Mouse (Mus musculus) liver, embryonic 11.5 days (tissue): ENCODE results near the gene Rngtt. TPM values are rescaled to one million over a fixed set of nuclear protein-coding genes. Genes with fewer than 3 reads are reported as not detected.

Experiments used
- ATAC-seq: fragments of 200-750 bp; cut with Nextera tagmentation; replicated peaks from 2 replicates; pipeline ENCODE4 v1.8.0; 2017; ENCODE audit warnings: moderate number of reproducible peaks, mild to moderate bottlenecking, moderate TSS enrichment, moderate library complexity; ENCODE audit not compliant: low FRiP score
- DNase-seq: peaks from one replicate; pipeline ENCODE4 v3.0.0-alpha.2; 2017; ENCODE audit warnings: low spot score
- H3K27ac ChIP-seq: fragments of 300-500 bp; sonication (generic); 2 replicates; pipeline ENCODE4 v1.5.1; 2014; ENCODE audit warnings: mild to moderate bottlenecking, low read depth, low read length, control low read depth
- H3K27me3 ChIP-seq: fragments of 300-500 bp; sonication (generic); replicated peaks from 2 replicates; pipeline ENCODE4 v1.6.1; 2014; ENCODE audit warnings: low read length, mixed read lengths; ENCODE audit not compliant: control insufficient read depth, insufficient read depth
- H3K36me3 ChIP-seq: fragments of 300-500 bp; sonication (generic); 2 replicates; pipeline ENCODE4 v1.6.1; 2014; ENCODE audit warnings: mild to moderate bottlenecking, low read length, moderate library complexity, mixed read lengths; ENCODE audit not compliant: control insufficient read depth, insufficient read depth
- H3K4me1 ChIP-seq: fragments of 300-500 bp; sonication (generic); replicated peaks from 2 replicates; pipeline ENCODE4 v1.6.1; 2014; ENCODE audit warnings: low read length, mixed read lengths; ENCODE audit not compliant: control insufficient read depth, insufficient read depth
- H3K4me2 ChIP-seq: fragments of 300-500 bp; sonication (generic); 2 replicates; pipeline ENCODE4 v1.6.1; 2014; ENCODE audit warnings: mild to moderate bottlenecking, control low read depth, moderate library complexity
- H3K4me3 ChIP-seq: fragments of 300-500 bp; sonication (generic); 2 replicates; pipeline ENCODE4 v1.5.1; 2014; ENCODE audit warnings: low read depth, low read length, control low read depth
- H3K9ac ChIP-seq: fragments of 300-500 bp; sonication (generic); 2 replicates; pipeline ENCODE4 v1.6.1; 2014; ENCODE audit warnings: low read depth, low read length, control low read depth
- H3K9me3 ChIP-seq: fragments of 300-500 bp; sonication (generic); 2 replicates; pipeline ENCODE4 v1.6.1; 2016; ENCODE audit warnings: low read length, inconsistent platforms, mixed read lengths; ENCODE audit not compliant: control insufficient read depth
- WGBS: fragments of 180-500 bp; shearing (Covaris S2); extraction: QIAGEN DNeasy Blood & Tissue Kit; methylation state at CpG from one replicate; pipeline ENCODE4 v1.1.7; 2014; 5-methylcytosine and 5-hydroxymethylcytosine counted together
- polyA plus RNA-seq: library from polyadenylated mRNA; unstranded; fragments of >200 nt; fragmentation: Nextera tagmentation; extraction: Ambion mirVana; gene quantifications from 2 replicates; pipeline ENCODE4 v1.2.1, GENCODE M21; 2014

Gene Rngtt
- polyA plus RNA-seq, 1 experiment from 2014 or later, result 32.6 TPM

GRCm38 (mm10) chr4:33337999-33338398 is 27.9 kb downstream of the Rngtt start:
- peak; percentile 53; the same call in 1 of the 2 replicates for ATAC-seq
- WGBS, result 85% methylated on average over 1 of the region's 1 CpGs
- H3K9me3 ChIP-seq, result no peaks in the 10 kb centered on the region
- H3K27me3 ChIP-seq, result no peaks in the 10 kb centered on the region
- H3K36me3 ChIP-seq, result peaks cover 14% of the 10 kb centered on the region
- no peak overlapping the region for H3K9ac ChIP-seq
- H3K4me1 ChIP-seq, result peaks cover 5% of the 10 kb centered on the region; the same call in 1 of the 2 replicates
- peak overlapping the region; percentile 32; the same call in 1 of the 2 replicates for H3K27ac ChIP-seq
- no peak overlapping the region for H3K4me2 ChIP-seq
- no peak for DNase-seq
- no peak overlapping the region for H3K4me3 ChIP-seq

GRCm38 (mm10) chr4:33342877-33343731 is 33.0 kb downstream of the Rngtt start:
- Histone ChIP-seq H3K9me3 (no peaks in the 10 kb centered on the region), H3K4me2 (no peak overlapping the region), H3K36me3 (peaks cover 9% of the 10 kb centered on the region), H3K27ac (peak overlapping the region; percentile 19), H3K9ac (no peak overlapping the region), H3K4me3 (no peak overlapping the region), H3K4me1 (peaks cover 8% of the 10 kb centered on the region), H3K27me3 (no peaks in the 10 kb centered on the region)
- 90% methylated on average over 7 of the region's 7 CpGs for WGBS
- ATAC-seq (no peak), DNase-seq (no peak)

DNA sequence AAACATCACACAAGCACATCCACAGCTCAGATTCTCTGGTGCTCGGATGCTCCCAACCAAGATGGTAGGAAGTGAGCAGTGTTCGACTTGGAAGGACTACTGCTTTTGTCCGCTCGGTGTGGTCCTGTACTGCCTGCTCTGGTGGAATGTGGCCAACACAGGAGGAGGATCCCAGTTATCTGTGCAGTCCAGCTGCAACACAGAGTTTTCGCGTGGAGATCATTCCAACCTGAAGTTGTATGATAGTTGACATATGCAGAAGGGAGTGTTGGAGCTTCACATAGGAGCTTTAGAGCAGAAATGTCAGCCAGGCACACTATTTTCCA is 33.6 kb downstream of the Rngtt start:
- Histone ChIP-seq H3K4me3 (no peak overlapping the region), H3K27ac (peak overlapping the region; percentile 21; the same call in 1 of the 2 replicates), H3K9ac (no peak overlapping the region), H3K4me2 (no peak overlapping the region), H3K27me3 (no peaks in the 10 kb centered on the region), H3K4me1 (peaks cover 5% of the 10 kb centered on the region), H3K36me3 (peaks cover 8% of the 10 kb centered on the region; the same call in 1 of the 2 replicates), H3K9me3 (no peaks in the 10 kb centered on the region)
- no peak for DNase-seq
- ATAC-seq, result peak; percentile 86
- WGBS, result 71% methylated on average over 6 of the region's 6 CpGs

GRCm38 (mm10) chr4:33363451-33363850 is 53.3 kb downstream of the Rngtt start:
- peaks cover 8% of the 10 kb centered on the region; the same call in 1 of the 2 replicates for H3K36me3 ChIP-seq
- H3K4me2 ChIP-seq, result no peak overlapping the region
- no peak for DNase-seq
- H3K4me3 ChIP-seq, result no peak overlapping the region
- no peaks in the 10 kb centered on the region for H3K9me3 ChIP-seq
- no peaks in the 10 kb centered on the region for H3K27me3 ChIP-seq
- no peaks in the 10 kb centered on the region for H3K4me1 ChIP-seq
- no peak overlapping the region for H3K27ac ChIP-seq
- ATAC-seq, result no peak
- no peak overlapping the region for H3K9ac ChIP-seq

- H3K4me3 ChIP-seq, result no peak overlapping the region
- DNase-seq, result no peak
- no peak overlapping the region for H3K27ac ChIP-seq
- WGBS, result 67% methylated on average over 6 of the region's 6 CpGs
- no peak overlapping the region for H3K4me2 ChIP-seq
- ATAC-seq, result no peak
- no peaks in the 10 kb centered on the region for H3K9me3 ChIP-seq
- no peaks in the 10 kb centered on the region for H3K27me3 ChIP-seq
- H3K9ac ChIP-seq, result no peak overlapping the region
- H3K36me3 ChIP-seq, result peaks cover 3% of the 10 kb centered on the region; the same call in 1 of the 2 replicates
- no peaks in the 10 kb centered on the region for H3K4me1 ChIP-seq
These were observed 64.8 kb downstream of the Rngtt start for GRCm38 (mm10) chr4:33374916-33375315.

DNA sequence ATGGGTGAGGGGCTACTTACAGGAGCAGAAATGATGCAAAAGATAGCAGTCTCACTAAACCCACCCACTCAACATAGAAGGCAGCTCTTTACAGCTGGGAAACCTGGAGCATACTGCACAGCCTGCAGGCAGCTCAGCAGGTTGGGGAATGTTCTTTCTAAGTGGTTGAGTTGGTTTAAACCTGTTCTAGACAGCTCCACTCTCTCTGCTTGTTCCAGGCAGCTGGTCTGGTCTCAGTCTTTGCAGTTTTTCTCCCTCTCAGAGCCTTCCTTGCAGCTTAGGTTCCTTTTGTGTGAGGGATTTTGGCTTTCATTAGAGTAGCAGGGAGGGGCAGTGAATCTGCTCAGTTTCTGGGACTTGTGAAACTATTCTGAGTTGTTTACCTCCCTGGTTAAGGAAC is 67.5 kb downstream of the Rngtt start:
- no peaks in the 10 kb centered on the region for H3K27me3 ChIP-seq
- no peak overlapping the region for H3K9ac ChIP-seq
- ATAC-seq (no peak), DNase-seq (no peak)
- H3K27ac ChIP-seq, result no peak overlapping the region
- no peak overlapping the region for H3K4me2 ChIP-seq
- H3K9me3 ChIP-seq, result no peaks in the 10 kb centered on the region
- H3K36me3 ChIP-seq, result no peaks in the 10 kb centered on the region
- no peaks in the 10 kb centered on the region for H3K4me1 ChIP-seq
- no peak overlapping the region for H3K4me3 ChIP-seq

- WGBS, result 43% methylated on average over 6 of the region's 6 CpGs
- DNase-seq (no peak), ATAC-seq (0 out of 2 replicates have a peak, but pooled peaks have one; percentile 54)
- no peak overlapping the region for H3K27ac ChIP-seq
- no peaks in the 10 kb centered on the region for H3K27me3 ChIP-seq
- H3K9ac ChIP-seq, result no peak overlapping the region
- no peak overlapping the region for H3K4me2 ChIP-seq
- H3K9me3 ChIP-seq, result no peaks in the 10 kb centered on the region
- no peaks in the 10 kb centered on the region for H3K36me3 ChIP-seq
- H3K4me3 ChIP-seq, result no peak overlapping the region
- no peaks in the 10 kb centered on the region for H3K4me1 ChIP-seq
These were observed 68.8 kb downstream of the Rngtt start for GRCm38 (mm10) chr4:33378894-33379293.

GRCm38 (mm10) chr4:33388899-33389298 is 78.8 kb downstream of the Rngtt start:
- H3K27ac ChIP-seq, result no peak overlapping the region
- H3K4me1 ChIP-seq, result no peaks in the 10 kb centered on the region
- H3K36me3 ChIP-seq, result no peaks in the 10 kb centered on the region
- no peak overlapping the region for H3K9ac ChIP-seq
- ATAC-seq (no peak), DNase-seq (no peak)
- H3K4me2 ChIP-seq, result no peak overlapping the region
- no peak overlapping the region for H3K4me3 ChIP-seq
- H3K27me3 ChIP-seq, result no peaks in the 10 kb centered on the region
- 91% methylated on average over 3 of the region's 3 CpGs for WGBS
- no peaks in the 10 kb centered on the region for H3K9me3 ChIP-seq

DNA sequence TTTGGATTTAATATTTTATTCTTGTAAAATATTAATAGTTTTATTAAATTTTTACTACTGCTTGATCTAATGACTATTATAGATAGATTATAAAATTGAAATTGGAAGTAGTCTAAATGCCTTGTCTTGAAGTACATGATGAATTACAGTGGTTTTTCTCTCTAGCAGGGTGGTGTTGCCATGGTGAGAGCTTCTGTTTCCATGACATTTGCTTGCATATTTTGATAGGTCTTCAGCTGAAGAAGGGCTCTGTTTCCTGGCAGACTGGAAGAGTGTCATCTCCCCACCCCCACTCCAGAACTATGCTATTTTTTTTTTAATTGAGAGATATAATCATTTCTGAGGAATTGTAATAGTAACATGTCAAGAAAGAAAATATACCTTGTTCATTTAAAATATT is 80.5 kb downstream of the Rngtt start:
- no peak for ATAC-seq
- Histone ChIP-seq H3K9me3 (no peaks in the 10 kb centered on the region), H3K27ac (no peak overlapping the region), H3K9ac (no peak overlapping the region), H3K36me3 (no peaks in the 10 kb centered on the region), H3K4me3 (no peak overlapping the region), H3K4me2 (no peak overlapping the region), H3K4me1 (no peaks in the 10 kb centered on the region), H3K27me3 (no peaks in the 10 kb centered on the region)
- no peak for DNase-seq
